Mouse (Mus musculus) intestine, embryonic 16.5 days (tissue): ENCODE measurements around the gene Izumo1r. TPM values are rescaled to one million over a fixed set of nuclear protein-coding genes. Genes with fewer than 3 reads are reported as not detected.

ENCODE experiments used
- ATAC-seq: fragments of 200-750 bp; cut with Nextera tagmentation; 2 replicates; pipeline ENCODE4 v1.8.0; 2017; ENCODE audit warnings: moderate TSS enrichment, moderate library complexity
- H3K27ac ChIP-seq: fragments of 300-500 bp; sonication (generic); 2 replicates; pipeline ENCODE4 v1.5.1; 2014; ENCODE audit warnings: mild to moderate bottlenecking, low read length
- H3K27me3 ChIP-seq: fragments of 300-500 bp; sonication (generic); replicated peaks from 2 replicates; pipeline ENCODE4 v1.6.1; 2014; ENCODE audit warnings: low read length, control low read depth, mixed read lengths; ENCODE audit not compliant: control insufficient read depth, insufficient read depth
- H3K36me3 ChIP-seq: fragments of 300-500 bp; sonication (generic); 2 replicates; pipeline ENCODE4 v1.6.1; 2014; ENCODE audit warnings: low read length, control low read depth; ENCODE audit not compliant: control insufficient read depth, insufficient read depth
- H3K4me1 ChIP-seq: fragments of 300-500 bp; sonication (generic); 2 replicates; pipeline ENCODE4 v1.6.1; 2014; ENCODE audit warnings: low read length, control low read depth, mixed read lengths; ENCODE audit not compliant: control insufficient read depth, insufficient read depth
- H3K4me2 ChIP-seq: fragments of 300-500 bp; sonication (generic); 2 replicates; pipeline ENCODE4 v1.6.1; 2014; ENCODE audit warnings: low read depth, low read length, control low read depth
- H3K4me3 ChIP-seq: fragments of 300-500 bp; sonication (generic); 2 replicates; pipeline ENCODE4 v1.5.1; 2014; ENCODE audit warnings: mild to moderate bottlenecking, low read length
- H3K9ac ChIP-seq: fragments of 300-500 bp; sonication (generic); 2 replicates; pipeline ENCODE4 v1.6.1; 2014; ENCODE audit warnings: low read depth, low read length
- H3K9me3 ChIP-seq: fragments of 300-500 bp; sonication (generic); 2 replicates; pipeline ENCODE4 v1.6.1; 2016; ENCODE audit warnings: low read length, control low read depth; ENCODE audit not compliant: control insufficient read depth
- WGBS: fragments of 180-500 bp; shearing (Covaris S2); extraction: QIAGEN DNeasy Blood & Tissue Kit; methylation state at CpG from one replicate; pipeline ENCODE4 v1.1.7; 2014; 5-methylcytosine and 5-hydroxymethylcytosine counted together
- polyA plus RNA-seq: library from polyadenylated mRNA; unstranded; fragments of >200 nt; fragmentation: Nextera tagmentation; extraction: Ambion mirVana; gene quantifications from 2 replicates; pipeline ENCODE4 v1.2.1, GENCODE M21; 2015

The Izumo1r gene
- not detected in 2 replicates for polyA plus RNA-seq

GRCm38 (mm10) chr9:14903581-14904378, at the start of gene Izumo1r:
Gene Izumo1r, minus strand, starts transcription at chr9:14903949.
- Histone ChIP-seq H3K27me3 (no peaks in the 10 kb centered on the region), H3K4me3 (no peak within 1 kb of the TSS), H3K4me2 (no peak within 1 kb of the TSS), H3K27ac (no peak within 1 kb of the TSS), H3K36me3 (no peaks in the 10 kb centered on the region), H3K4me1 (peaks cover 2% of the 10 kb centered on the region; the same call in 1 of the 2 replicates), H3K9me3 (no peaks in the 10 kb centered on the region), H3K9ac (no peak within 1 kb of the TSS)
- ATAC-seq = no peak
- 42% methylated on average over 11 of the region's 11 CpGs for WGBS

- no peak overlapping the region for H3K4me3 ChIP-seq
Observed at GRCm38 (mm10) chr9:14951072-14951471, 47.3 kb upstream of the Izumo1r start.

GRCm38 (mm10) chr9:14948843-14949242, 45.1 kb upstream of the Izumo1r start:
- Histone ChIP-seq H3K9me3 (no peaks in the 10 kb centered on the region), H3K4me3 (no peak overlapping the region), H3K9ac (no peak overlapping the region), H3K27ac (no peak overlapping the region), H3K27me3 (no peaks in the 10 kb centered on the region), H3K4me2 (no peak overlapping the region), H3K4me1 (no peaks in the 10 kb centered on the region), H3K36me3 (no peaks in the 10 kb centered on the region)
- ATAC-seq = no peak
- WGBS = 90% methylated on average over 5 of the region's 5 CpGs

More at GRCm38 (mm10) chr9:14951072-14951471, 47.3 kb upstream of the Izumo1r start:
- no peak for ATAC-seq
- WGBS = 72% methylated on average over 5 of the region's 5 CpGs
- Histone ChIP-seq H3K4me1 (no peaks in the 10 kb centered on the region), H3K4me2 (no peak overlapping the region), H3K36me3 (no peaks in the 10 kb centered on the region), H3K9me3 (no peaks in the 10 kb centered on the region), H3K27me3 (no peaks in the 10 kb centered on the region), H3K9ac (no peak overlapping the region), H3K27ac (no peak overlapping the region)

GRCm38 (mm10) chr9:14946677-14947076, 42.9 kb upstream of the Izumo1r start:
- Histone ChIP-seq H3K9me3 (no peaks in the 10 kb centered on the region), H3K36me3 (no peaks in the 10 kb centered on the region), H3K4me1 (no peaks in the 10 kb centered on the region), H3K4me3 (no peak overlapping the region), H3K4me2 (no peak overlapping the region), H3K9ac (no peak overlapping the region), H3K27me3 (no peaks in the 10 kb centered on the region), H3K27ac (no peak overlapping the region)
- WGBS = 63% methylated on average over 4 of the region's 4 CpGs
- ATAC-seq = no peak

GRCm38 (mm10) chr9:14945919-14946318, 42.2 kb upstream of the Izumo1r start:
- no peak overlapping the region for H3K27ac ChIP-seq
- no peaks in the 10 kb centered on the region for H3K36me3 ChIP-seq
- WGBS = 57% methylated on average over 3 of the region's 3 CpGs
- H3K27me3 ChIP-seq = no peaks in the 10 kb centered on the region
- H3K4me3 ChIP-seq = no peak overlapping the region
- H3K4me2 ChIP-seq = no peak overlapping the region
- H3K4me1 ChIP-seq = no peaks in the 10 kb centered on the region
- H3K9ac ChIP-seq = no peak overlapping the region
- no peaks in the 10 kb centered on the region for H3K9me3 ChIP-seq
- no peak for ATAC-seq

- H3K27me3 ChIP-seq = no peaks in the 10 kb centered on the region
- H3K36me3 ChIP-seq = no peaks in the 10 kb centered on the region
- H3K4me1 ChIP-seq = no peaks in the 10 kb centered on the region
- H3K4me2 ChIP-seq = no peak overlapping the region
- no peak overlapping the region for H3K4me3 ChIP-seq
- H3K9ac ChIP-seq = no peak overlapping the region
- WGBS = 62% methylated on average over 3 of the region's 3 CpGs
- ATAC-seq = no peak
- no peaks in the 10 kb centered on the region for H3K9me3 ChIP-seq
- no peak overlapping the region for H3K27ac ChIP-seq
Observed at GRCm38 (mm10) chr9:14942143-14942720, 38.5 kb upstream of the Izumo1r start.

- WGBS = 73% methylated on average over 3 of the region's 3 CpGs
- H3K9ac ChIP-seq = no peak overlapping the region
- H3K36me3 ChIP-seq = no peaks in the 10 kb centered on the region
- no peak for ATAC-seq
- no peak overlapping the region for H3K4me3 ChIP-seq
- no peaks in the 10 kb centered on the region for H3K27me3 ChIP-seq
- no peaks in the 10 kb centered on the region for H3K4me1 ChIP-seq
- H3K4me2 ChIP-seq = no peak overlapping the region
- H3K9me3 ChIP-seq = no peaks in the 10 kb centered on the region
- H3K27ac ChIP-seq = no peak overlapping the region
Observed at GRCm38 (mm10) chr9:14939610-14940009, 35.9 kb upstream of the Izumo1r start.

- H3K4me1 ChIP-seq = no peaks in the 10 kb centered on the region
- H3K27ac ChIP-seq = no peak overlapping the region
- no peaks in the 10 kb centered on the region for H3K36me3 ChIP-seq
- no peak overlapping the region for H3K9ac ChIP-seq
- H3K4me2 ChIP-seq = no peak overlapping the region
- ATAC-seq = no peak
- WGBS = 71% methylated on average over 1 of the region's 1 CpGs
- no peak overlapping the region for H3K4me3 ChIP-seq
- H3K9me3 ChIP-seq = no peaks in the 10 kb centered on the region
- H3K27me3 ChIP-seq = no peaks in the 10 kb centered on the region
Observed at GRCm38 (mm10) chr9:14937308-14937707, 33.6 kb upstream of the Izumo1r start.

GRCm38 (mm10) chr9:14934851-14935250, 31.1 kb upstream of the Izumo1r start:
- no peak overlapping the region for H3K27ac ChIP-seq
- H3K9ac ChIP-seq = no peak overlapping the region
- ATAC-seq = no peak
- H3K9me3 ChIP-seq = no peaks in the 10 kb centered on the region
- no peaks in the 10 kb centered on the region for H3K4me1 ChIP-seq
- no peak overlapping the region for H3K4me3 ChIP-seq
- no peaks in the 10 kb centered on the region for H3K27me3 ChIP-seq
- 64% methylated on average over 2 of the region's 2 CpGs for WGBS
- H3K36me3 ChIP-seq = no peaks in the 10 kb centered on the region
- no peak overlapping the region for H3K4me2 ChIP-seq
